Mouse (Mus musculus): ENCODE measurements at regions not wholly inside any gene's neighbourhood (a gene's known extent, or its start where the extent isn't known, plus 50 kb on each side); places are given as distances from the start of the nearest gene placed in this dataset.

DNA sequence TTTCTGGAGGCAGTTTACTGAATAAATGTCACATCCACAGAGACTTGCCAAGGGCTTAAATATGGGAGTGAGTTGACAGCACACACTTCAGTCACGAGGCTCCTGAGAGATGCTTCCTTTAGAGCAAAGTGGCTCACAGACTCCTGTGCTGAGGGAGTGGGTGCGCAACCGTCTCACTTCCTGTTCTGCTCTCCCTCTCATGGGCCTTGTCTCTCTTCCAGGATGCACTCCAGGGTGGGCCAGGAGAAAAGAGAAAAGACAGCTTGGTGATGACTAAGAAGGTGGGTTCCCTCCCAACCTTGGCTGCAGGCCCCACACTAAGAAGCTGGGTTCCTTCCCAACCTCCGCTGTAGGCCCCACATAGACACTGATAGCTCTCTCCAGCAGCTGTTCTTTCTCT is 57.5 kb upstream of the Polg start:
- no peaks in the 10 kb centered on the region for H3K79me2 ChIP-seq (ENCODE audit: control insufficient read depth, insufficient read depth)
- peaks cover 60% of the 10 kb centered on the region for H3K27me3 ChIP-seq (ENCODE audit: control insufficient read depth, insufficient read depth, insufficient read length)
- TF ChIP-seq MYOD1 (IDR thresholded peaks at IDR 0.05; ENCODE audit: control insufficient read depth, insufficient read length, low read depth), result no peak
- no peak for TF ChIP-seq CEBPB (IDR thresholded peaks at IDR 0.05; ENCODE audit: low read depth)
- TF ChIP-seq USF1 (IDR thresholded peaks at IDR 0.05; ENCODE audit: low read depth), result no peak
- no peak for TF ChIP-seq FOSL1 (IDR thresholded peaks at IDR 0.05; ENCODE audit: insufficient read depth, low read length, poor library complexity, severe bottlenecking)
- no peak for TF ChIP-seq MAX (IDR thresholded peaks at IDR 0.05)
- no peak for TF ChIP-seq MYOG (IDR thresholded peaks at IDR 0.05; ENCODE audit: control insufficient read depth, extremely low read depth, insufficient read length)
- no peak for TF ChIP-seq CTCF (IDR thresholded peaks at IDR 0.05; ENCODE audit: control insufficient read depth, insufficient read depth, insufficient read length)
- H3ac ChIP-seq (ENCODE audit: control insufficient read depth, insufficient read length, low read depth), result no peak overlapping the region
- H3K79me3 ChIP-seq (ENCODE audit: low read depth), result no peaks in the 10 kb centered on the region
- H3K4me3 ChIP-seq (ENCODE audit: insufficient read depth, poor library complexity, severe bottlenecking), result no peak overlapping the region
- no peaks in the 10 kb centered on the region for H3K36me3 ChIP-seq (ENCODE audit: control insufficient read depth, insufficient read depth)

DNA sequence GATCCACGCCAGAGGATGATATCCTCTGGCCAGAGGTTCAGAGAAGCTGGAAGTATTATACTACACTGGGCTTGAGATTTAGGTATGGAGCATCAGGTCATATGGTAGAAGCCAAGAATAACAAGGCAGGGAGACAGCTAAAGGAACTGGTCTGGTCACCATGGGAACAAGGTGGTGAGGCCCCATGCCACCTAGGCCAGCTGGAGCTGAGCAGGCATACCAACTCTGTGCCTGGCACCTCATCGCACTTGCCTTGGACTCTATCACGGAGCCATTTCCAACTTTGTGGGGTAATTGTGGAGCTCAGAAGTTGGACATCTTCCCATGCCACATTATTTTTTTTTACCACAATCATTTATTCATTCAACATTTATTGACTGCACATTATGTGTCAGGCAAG is 55.9 kb upstream of the Polg start:
- Histone ChIP-seq H3K79me2 (ENCODE audit: control insufficient read depth, insufficient read depth) (no peaks in the 10 kb centered on the region), H3ac (ENCODE audit: control insufficient read depth, insufficient read length, low read depth) (no peak overlapping the region), H3K36me3 (ENCODE audit: control insufficient read depth, insufficient read depth) (no peaks in the 10 kb centered on the region), H3K4me3 (ENCODE audit: insufficient read depth, poor library complexity, severe bottlenecking) (no peak overlapping the region), H3K27me3 (ENCODE audit: control insufficient read depth, insufficient read depth, insufficient read length) (peaks cover 58% of the 10 kb centered on the region), H3K79me3 (ENCODE audit: low read depth) (no peaks in the 10 kb centered on the region)
- no peak for TF ChIP-seq MYOD1 (IDR thresholded peaks at IDR 0.05; ENCODE audit: control insufficient read depth, insufficient read length, low read depth)
- TF ChIP-seq CTCF (IDR thresholded peaks at IDR 0.05; ENCODE audit: control insufficient read depth, insufficient read depth, insufficient read length), result no peak
- no peak for TF ChIP-seq CEBPB (IDR thresholded peaks at IDR 0.05; ENCODE audit: low read depth)
- no peak for TF ChIP-seq FOSL1 (IDR thresholded peaks at IDR 0.05; ENCODE audit: insufficient read depth, low read length, poor library complexity, severe bottlenecking)
- no peak for TF ChIP-seq MAX (IDR thresholded peaks at IDR 0.05)
- TF ChIP-seq MYOG (IDR thresholded peaks at IDR 0.05; ENCODE audit: control insufficient read depth, extremely low read depth, insufficient read length), result no peak
- no peak for TF ChIP-seq USF1 (IDR thresholded peaks at IDR 0.05; ENCODE audit: low read depth)

- peaks cover 53% of the 10 kb centered on the region for H3K27me3 ChIP-seq (ENCODE audit: control insufficient read depth, insufficient read depth, insufficient read length)
- TF ChIP-seq FOSL1 (IDR thresholded peaks at IDR 0.05; ENCODE audit: insufficient read depth, low read length, poor library complexity, severe bottlenecking), result no peak
- TF ChIP-seq CEBPB (IDR thresholded peaks at IDR 0.05; ENCODE audit: low read depth), result no peak
- TF ChIP-seq CTCF (IDR thresholded peaks at IDR 0.05; ENCODE audit: control insufficient read depth, insufficient read depth, insufficient read length), result no peak
- TF ChIP-seq MYOG (IDR thresholded peaks at IDR 0.05; ENCODE audit: control insufficient read depth, extremely low read depth, insufficient read length), result no peak
- no peak for TF ChIP-seq USF1 (IDR thresholded peaks at IDR 0.05; ENCODE audit: low read depth)
- TF ChIP-seq MYOD1 (IDR thresholded peaks at IDR 0.05; ENCODE audit: control insufficient read depth, insufficient read length, low read depth), result no peak
- TF ChIP-seq MAX (IDR thresholded peaks at IDR 0.05), result no peak
These were observed 55.1 kb upstream of the Polg start for GRCm38 (mm10) chr7:79521259-79521658.

GRCm38 (mm10) chr7:79520222-79520710 is 54.1 kb upstream of the Polg start:
- no peak overlapping the region for H3ac ChIP-seq (ENCODE audit: control insufficient read depth, insufficient read length, low read depth)
- H3K79me3 ChIP-seq (ENCODE audit: low read depth), result no peaks in the 10 kb centered on the region
- H3K27me3 ChIP-seq (ENCODE audit: control insufficient read depth, insufficient read depth, insufficient read length), result peaks cover 53% of the 10 kb centered on the region
- no peak for TF ChIP-seq CEBPB (IDR thresholded peaks at IDR 0.05; ENCODE audit: low read depth)
- TF ChIP-seq MYOD1 (IDR thresholded peaks at IDR 0.05; ENCODE audit: control insufficient read depth, insufficient read length, low read depth), result no peak
- TF ChIP-seq MYOG (IDR thresholded peaks at IDR 0.05; ENCODE audit: control insufficient read depth, extremely low read depth, insufficient read length), result no peak
- TF ChIP-seq USF1 (IDR thresholded peaks at IDR 0.05; ENCODE audit: low read depth), result no peak
- TF ChIP-seq CTCF (IDR thresholded peaks at IDR 0.05; ENCODE audit: control insufficient read depth, insufficient read depth, insufficient read length), result no peak
- no peak for TF ChIP-seq MAX (IDR thresholded peaks at IDR 0.05)
- no peak for TF ChIP-seq FOSL1 (IDR thresholded peaks at IDR 0.05; ENCODE audit: insufficient read depth, low read length, poor library complexity, severe bottlenecking)
- H3K79me2 ChIP-seq (ENCODE audit: control insufficient read depth, insufficient read depth), result no peaks in the 10 kb centered on the region
- H3K36me3 ChIP-seq (ENCODE audit: control insufficient read depth, insufficient read depth), result no peaks in the 10 kb centered on the region
- H3K4me3 ChIP-seq (ENCODE audit: insufficient read depth, poor library complexity, severe bottlenecking), result no peak overlapping the region

More at GRCm38 (mm10) chr7:79521259-79521658, 55.1 kb upstream of the Polg start:
- H3K4me3 ChIP-seq (ENCODE audit: insufficient read depth, poor library complexity, severe bottlenecking), result no peak overlapping the region
- no peaks in the 10 kb centered on the region for H3K36me3 ChIP-seq (ENCODE audit: control insufficient read depth, insufficient read depth)
- no peaks in the 10 kb centered on the region for H3K79me3 ChIP-seq (ENCODE audit: low read depth)
- no peaks in the 10 kb centered on the region for H3K79me2 ChIP-seq (ENCODE audit: control insufficient read depth, insufficient read depth)
- no peak overlapping the region for H3ac ChIP-seq (ENCODE audit: control insufficient read depth, insufficient read length, low read depth)

DNA sequence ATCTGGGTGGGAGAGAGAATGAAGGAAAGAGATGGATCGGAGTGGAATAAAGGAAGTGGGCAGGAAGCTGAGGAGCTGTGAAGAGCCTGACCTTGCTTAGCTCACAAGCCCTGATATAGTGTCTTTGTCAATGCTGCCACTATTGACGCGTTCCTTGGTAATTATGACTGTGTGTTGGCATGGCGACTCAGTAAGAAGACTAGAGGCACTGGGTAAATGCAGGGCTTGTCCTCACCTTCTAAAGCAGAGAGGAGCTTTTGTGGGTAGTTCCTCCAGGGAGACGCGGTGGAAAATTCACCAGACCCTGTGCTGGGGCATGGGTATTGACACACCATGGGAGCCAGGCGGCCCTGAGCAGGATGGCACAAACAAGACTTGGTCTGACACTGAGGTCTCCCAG is 52.8 kb upstream of the Polg start:
- no peak overlapping the region for H3K4me3 ChIP-seq (ENCODE audit: insufficient read depth, poor library complexity, severe bottlenecking)
- no peaks in the 10 kb centered on the region for H3K36me3 ChIP-seq (ENCODE audit: control insufficient read depth, insufficient read depth)
- no peak overlapping the region for H3ac ChIP-seq (ENCODE audit: control insufficient read depth, insufficient read length, low read depth)
- peaks cover 56% of the 10 kb centered on the region for H3K27me3 ChIP-seq (ENCODE audit: control insufficient read depth, insufficient read depth, insufficient read length)
- H3K79me2 ChIP-seq (ENCODE audit: control insufficient read depth, insufficient read depth), result no peaks in the 10 kb centered on the region
- no peaks in the 10 kb centered on the region for H3K79me3 ChIP-seq (ENCODE audit: low read depth)
- no peak for TF ChIP-seq MYOD1 (IDR thresholded peaks at IDR 0.05; ENCODE audit: control insufficient read depth, insufficient read length, low read depth)
- no peak for TF ChIP-seq USF1 (IDR thresholded peaks at IDR 0.05; ENCODE audit: low read depth)
- no peak for TF ChIP-seq MAX (IDR thresholded peaks at IDR 0.05)
- no peak for TF ChIP-seq CTCF (IDR thresholded peaks at IDR 0.05; ENCODE audit: control insufficient read depth, insufficient read depth, insufficient read length)
